Mouse (Mus musculus) thymus, adult 2 months (tissue): ENCODE measurements around the gene Il17rd.

ENCODE experiments used
- CTCF ChIP-seq: fragments of 200-500 bp; IDR thresholded peaks from 2 replicates; pipeline ENCODE4 v1.5.1; 2012; ENCODE audit warnings: mild to moderate bottlenecking, control low read depth, low read length, moderate library complexity, borderline replicate concordance; ENCODE audit not compliant: control insufficient read depth, poor library complexity, insufficient read depth; ENCODE audit errors: extremely low read depth
- POLR2A ChIP-seq: fragments of 200-500 bp; IDR thresholded peaks from 2 replicates; pipeline ENCODE4 v1.6.1; 2012; ENCODE audit warnings: mild to moderate bottlenecking, low read length, control low read depth, moderate library complexity; ENCODE audit not compliant: control insufficient read depth, poor library complexity, insufficient read depth; ENCODE audit errors: extremely low read depth

DNA sequence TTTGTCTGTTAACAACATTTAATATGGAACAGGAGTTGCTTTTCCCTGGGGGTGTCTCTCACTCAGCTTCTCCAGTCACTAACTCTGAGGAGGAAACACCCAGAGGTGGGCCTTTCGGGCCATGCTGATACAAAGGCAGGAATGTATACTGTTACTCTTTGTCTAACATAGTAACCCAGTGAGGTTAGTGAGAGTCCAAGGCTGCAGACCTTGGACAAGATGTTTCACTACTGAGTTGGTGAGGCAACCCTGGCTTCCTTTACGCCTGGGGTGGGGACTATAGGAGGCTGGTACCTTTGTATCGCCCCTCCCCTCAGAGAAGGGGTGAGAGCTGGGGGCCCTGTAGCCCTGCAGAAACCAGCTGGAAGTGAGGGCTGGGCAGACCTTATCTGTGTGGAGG is 83.9 kb downstream of the Il17rd start:
- TF ChIP-seq POLR2A = no peak
- TF ChIP-seq CTCF = no peak
